Mouse (Mus musculus) intestine, embryonic 16.5 days (tissue): ENCODE data around the gene Smu1. TPM values are rescaled to one million over a fixed set of nuclear protein-coding genes. Genes with fewer than 3 reads are reported as not detected.

Experiments used
- ATAC-seq: fragments of 200-750 bp; cut with Nextera tagmentation; 2 replicates; pipeline ENCODE4 v1.8.0; 2017; ENCODE audit warnings: moderate TSS enrichment, moderate library complexity
- H3K27ac ChIP-seq: fragments of 300-500 bp; sonication (generic); 2 replicates; pipeline ENCODE4 v1.5.1; 2014; ENCODE audit warnings: mild to moderate bottlenecking, low read length
- H3K27me3 ChIP-seq: fragments of 300-500 bp; sonication (generic); replicated peaks from 2 replicates; pipeline ENCODE4 v1.6.1; 2014; ENCODE audit warnings: low read length, control low read depth, mixed read lengths; ENCODE audit not compliant: control insufficient read depth, insufficient read depth
- H3K36me3 ChIP-seq: fragments of 300-500 bp; sonication (generic); 2 replicates; pipeline ENCODE4 v1.6.1; 2014; ENCODE audit warnings: low read length, control low read depth; ENCODE audit not compliant: control insufficient read depth, insufficient read depth
- H3K4me1 ChIP-seq: fragments of 300-500 bp; sonication (generic); 2 replicates; pipeline ENCODE4 v1.6.1; 2014; ENCODE audit warnings: low read length, control low read depth, mixed read lengths; ENCODE audit not compliant: control insufficient read depth, insufficient read depth
- H3K4me2 ChIP-seq: fragments of 300-500 bp; sonication (generic); 2 replicates; pipeline ENCODE4 v1.6.1; 2014; ENCODE audit warnings: low read depth, low read length, control low read depth
- H3K4me3 ChIP-seq: fragments of 300-500 bp; sonication (generic); 2 replicates; pipeline ENCODE4 v1.5.1; 2014; ENCODE audit warnings: mild to moderate bottlenecking, low read length
- H3K9ac ChIP-seq: fragments of 300-500 bp; sonication (generic); 2 replicates; pipeline ENCODE4 v1.6.1; 2014; ENCODE audit warnings: low read depth, low read length
- H3K9me3 ChIP-seq: fragments of 300-500 bp; sonication (generic); 2 replicates; pipeline ENCODE4 v1.6.1; 2016; ENCODE audit warnings: low read length, control low read depth; ENCODE audit not compliant: control insufficient read depth
- WGBS: fragments of 180-500 bp; shearing (Covaris S2); extraction: QIAGEN DNeasy Blood & Tissue Kit; methylation state at CpG from one replicate; pipeline ENCODE4 v1.1.7; 2014; 5-methylcytosine and 5-hydroxymethylcytosine counted together
- polyA plus RNA-seq: library from polyadenylated mRNA; unstranded; fragments of >200 nt; fragmentation: Nextera tagmentation; extraction: Ambion mirVana; gene quantifications from 2 replicates; pipeline ENCODE4 v1.2.1, GENCODE M21; 2015

Gene Smu1
- polyA plus RNA-seq, 1 experiment from 2014 or later = 145 TPM

DNA sequence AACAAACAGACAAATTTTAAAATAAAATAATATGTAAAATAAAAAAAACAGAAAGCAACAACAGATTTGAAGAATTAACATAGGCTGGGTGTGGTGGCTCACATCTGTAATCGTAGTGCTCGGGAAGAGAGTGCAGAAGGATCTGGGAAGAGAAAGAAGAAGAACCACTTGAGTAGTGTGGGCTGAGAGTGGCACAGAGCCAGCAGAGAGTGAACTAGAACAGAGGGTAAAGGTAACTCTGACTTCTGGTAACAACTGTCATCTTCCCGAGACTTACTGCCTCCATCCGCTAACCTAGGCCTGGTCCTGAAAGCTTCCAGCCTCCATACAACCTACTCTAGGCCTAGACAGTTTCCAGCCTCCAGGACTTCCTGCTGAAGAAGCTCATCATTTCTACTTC lies 33.5 kb upstream of the Smu1 start:
- H3K9ac ChIP-seq = no peak overlapping the region
- H3K4me3 ChIP-seq = no peak overlapping the region
- no peaks in the 10 kb centered on the region for H3K27me3 ChIP-seq
- no peak overlapping the region for H3K27ac ChIP-seq
- 0 out of 2 replicates have a peak, but pooled peaks cover 5% of the 10 kb centered on the region for H3K9me3 ChIP-seq
- no peak overlapping the region for H3K4me2 ChIP-seq
- no peaks in the 10 kb centered on the region for H3K4me1 ChIP-seq
- no peaks in the 10 kb centered on the region for H3K36me3 ChIP-seq
- no peak for ATAC-seq
- 83% methylated on average over 4 of the region's 4 CpGs for WGBS

DNA sequence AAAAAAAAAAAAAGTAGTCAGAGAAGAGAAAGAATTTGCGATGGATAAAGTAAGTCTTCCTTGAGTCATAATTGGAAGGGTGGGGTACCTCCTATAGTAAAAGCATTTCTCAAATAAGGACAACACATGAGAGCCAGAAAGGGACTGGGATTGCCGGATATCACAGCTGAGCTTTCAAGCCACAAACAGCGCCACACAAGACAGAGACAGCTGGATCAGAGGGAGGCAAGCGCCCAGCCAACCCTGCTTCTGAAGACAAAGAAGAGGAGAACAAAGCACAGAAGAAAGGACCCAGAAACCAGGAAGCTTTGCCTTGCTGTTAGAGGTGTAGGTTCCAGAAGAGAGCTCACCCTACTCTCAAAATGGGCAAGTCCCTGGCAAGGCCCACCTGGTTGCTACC lies 28.9 kb upstream of the Smu1 start:
- Histone ChIP-seq H3K27ac (no peak overlapping the region), H3K9me3 (no peaks in the 10 kb centered on the region), H3K36me3 (no peaks in the 10 kb centered on the region), H3K9ac (no peak overlapping the region), H3K4me2 (no peak overlapping the region), H3K4me1 (no peaks in the 10 kb centered on the region), H3K4me3 (no peak overlapping the region), H3K27me3 (no peaks in the 10 kb centered on the region)
- no peak for ATAC-seq
- 88% methylated on average over 4 of the region's 4 CpGs for WGBS

- H3K9me3 ChIP-seq = no peaks in the 10 kb centered on the region
- H3K9ac ChIP-seq = no peak overlapping the region
- H3K27ac ChIP-seq = no peak overlapping the region
- H3K36me3 ChIP-seq = no peaks in the 10 kb centered on the region
- whole genome bisulfite sequencing = 69% methylated on average over 9 of the region's 9 CpGs
- H3K4me2 ChIP-seq = no peak overlapping the region
- H3K4me3 ChIP-seq = no peak overlapping the region
- no peaks in the 10 kb centered on the region for H3K4me1 ChIP-seq
- H3K27me3 ChIP-seq = no peaks in the 10 kb centered on the region
- ATAC-seq = no peak
Measured at GRCm38 (mm10) chr4:40785620-40786166, 28.0 kb upstream of the Smu1 start.

DNA sequence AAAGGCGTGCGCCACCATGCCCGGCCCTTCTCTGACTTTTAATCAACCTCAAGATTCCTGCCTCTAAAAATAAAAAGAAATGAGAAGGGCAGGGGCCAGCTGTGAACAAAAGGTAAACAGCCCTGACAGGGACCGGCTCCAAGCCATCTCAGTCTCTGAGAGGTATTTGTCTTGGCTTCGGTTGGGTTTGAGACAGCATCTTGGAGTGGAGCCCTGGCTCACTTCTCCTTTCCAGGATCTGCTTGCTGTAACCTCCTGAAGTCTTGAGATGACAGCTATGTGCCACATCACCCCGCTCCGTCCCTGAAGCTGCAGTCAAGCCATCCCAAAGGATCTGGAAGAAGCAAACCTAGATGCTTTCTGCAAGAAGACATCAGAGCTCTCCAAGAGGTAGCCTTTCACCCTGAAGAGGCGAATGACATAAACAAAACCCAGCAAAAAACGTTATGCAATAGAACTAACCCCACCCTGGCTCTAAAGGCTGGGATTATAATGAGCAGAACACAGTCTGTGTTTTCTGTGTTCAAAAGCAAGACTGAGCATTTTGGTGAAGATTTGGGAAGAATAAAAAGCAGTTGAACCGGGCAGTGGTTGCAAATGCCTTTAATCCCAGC lies 26.9 kb upstream of the Smu1 start:
- no peak for ATAC-seq
- Histone ChIP-seq H3K4me2 (no peak overlapping the region), H3K27ac (no peak overlapping the region), H3K9me3 (no peaks in the 10 kb centered on the region), H3K9ac (no peak overlapping the region), H3K4me1 (no peaks in the 10 kb centered on the region), H3K4me3 (no peak overlapping the region), H3K27me3 (no peaks in the 10 kb centered on the region), H3K36me3 (no peaks in the 10 kb centered on the region)
- WGBS = 68% methylated on average over 10 of the region's 10 CpGs

DNA sequence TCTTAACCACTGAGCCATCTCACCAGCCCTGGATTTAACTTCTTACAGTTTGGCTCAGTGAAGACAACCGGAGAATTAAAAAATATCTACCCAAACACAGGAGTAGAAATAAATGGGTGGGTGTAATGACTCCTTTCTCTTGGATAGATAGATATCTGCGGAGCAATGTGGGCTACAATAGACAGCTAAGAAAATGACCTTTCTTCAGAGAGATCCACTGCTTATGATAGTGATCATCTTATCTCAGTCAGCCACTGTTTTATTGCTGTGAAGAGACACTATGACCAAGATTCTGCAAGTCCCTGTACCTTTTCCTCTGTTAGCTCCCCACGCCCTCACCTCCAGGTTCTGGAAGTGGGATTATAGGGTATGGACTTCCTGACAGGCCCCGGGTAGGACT lies 25.3 kb upstream of the Smu1 start:
- no peaks in the 10 kb centered on the region for H3K27me3 ChIP-seq
- no peak overlapping the region for H3K4me2 ChIP-seq
- H3K9ac ChIP-seq = no peak overlapping the region
- no peak for ATAC-seq
- H3K4me1 ChIP-seq = no peaks in the 10 kb centered on the region
- no peaks in the 10 kb centered on the region for H3K9me3 ChIP-seq
- 86% methylated on average over 4 of the region's 4 CpGs for WGBS
- no peak overlapping the region for H3K4me3 ChIP-seq
- no peak overlapping the region for H3K27ac ChIP-seq
- H3K36me3 ChIP-seq = no peaks in the 10 kb centered on the region

DNA sequence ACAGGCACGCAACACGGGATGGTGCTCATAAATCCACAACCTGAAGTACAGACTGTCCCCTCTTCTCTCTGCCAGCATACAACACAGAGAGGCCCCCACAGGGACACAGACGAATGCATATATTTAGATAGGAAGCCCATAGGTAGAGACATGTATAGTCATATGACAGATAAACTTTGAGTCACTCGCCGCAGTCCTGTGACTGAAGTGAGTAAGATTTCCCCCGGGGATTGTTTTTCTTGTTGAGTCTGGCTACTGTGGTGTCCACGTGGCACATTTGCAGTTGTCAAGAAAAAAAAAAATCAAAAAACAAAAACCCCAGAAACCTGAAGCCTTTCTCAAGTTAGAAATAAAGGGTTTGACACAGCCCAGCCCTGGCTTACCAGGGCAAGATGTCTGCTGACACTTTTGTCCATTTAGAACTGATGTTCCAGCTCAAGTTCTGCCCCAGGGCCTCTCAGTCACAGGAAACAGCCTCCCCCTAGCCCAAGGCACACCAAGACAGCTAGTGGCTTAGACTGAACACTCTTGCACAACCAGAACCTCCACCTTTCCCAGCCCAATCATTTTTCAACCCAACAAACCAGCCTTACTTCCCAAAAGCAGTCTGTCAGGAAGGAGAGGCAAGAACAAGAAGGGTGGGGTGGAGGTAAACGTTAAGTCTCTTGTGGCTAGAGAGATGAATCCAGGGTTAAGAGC lies 24.2 kb upstream of the Smu1 start:
- Histone ChIP-seq H3K4me1 (0 out of 2 replicates have a peak, but pooled peaks cover 2% of the 10 kb centered on the region), H3K27ac (no peak overlapping the region), H3K4me3 (no peak overlapping the region), H3K9ac (no peak overlapping the region), H3K36me3 (no peaks in the 10 kb centered on the region), H3K9me3 (no peaks in the 10 kb centered on the region), H3K4me2 (no peak overlapping the region), H3K27me3 (no peaks in the 10 kb centered on the region)
- 47% methylated on average over 8 of the region's 8 CpGs for WGBS
- no peak for ATAC-seq

- H3K9ac ChIP-seq = no peak overlapping the region
- ATAC-seq = no peak
Measured at GRCm38 (mm10) chr4:40781143-40781542, 23.4 kb upstream of the Smu1 start.

DNA sequence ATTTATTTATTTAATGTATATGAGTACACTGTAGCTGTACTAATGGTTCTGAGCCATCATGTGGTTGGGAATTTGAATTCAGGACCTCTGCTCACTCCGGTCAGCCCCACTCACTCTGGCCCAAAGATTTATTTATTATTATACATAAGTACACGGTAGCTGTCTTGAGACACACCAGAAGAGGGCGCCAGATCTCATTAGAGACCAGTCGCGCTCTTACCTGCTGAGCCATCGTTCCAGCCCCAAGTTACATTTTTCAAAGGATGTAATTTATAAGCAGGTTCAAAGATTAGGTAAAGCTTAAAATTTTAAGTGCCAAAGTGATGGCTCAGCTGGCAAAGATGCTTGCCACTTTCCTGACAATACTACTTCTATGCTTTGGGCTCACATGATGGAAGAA lies 20.9 kb upstream of the Smu1 start:
- no peak for ATAC-seq
- Histone ChIP-seq H3K4me2 (no peak overlapping the region), H3K4me3 (no peak overlapping the region), H3K9ac (no peak overlapping the region), H3K27me3 (no peaks in the 10 kb centered on the region), H3K27ac (no peak overlapping the region), H3K4me1 (peaks cover 14% of the 10 kb centered on the region), H3K36me3 (no peaks in the 10 kb centered on the region), H3K9me3 (no peaks in the 10 kb centered on the region)
- 83% methylated on average over 6 of the region's 6 CpGs for WGBS

More at GRCm38 (mm10) chr4:40781143-40781542, 23.4 kb upstream of the Smu1 start:
- Histone ChIP-seq H3K36me3 (no peaks in the 10 kb centered on the region), H3K27me3 (no peaks in the 10 kb centered on the region), H3K4me3 (no peak overlapping the region), H3K4me2 (no peak overlapping the region), H3K9me3 (no peaks in the 10 kb centered on the region), H3K27ac (no peak overlapping the region), H3K4me1 (0 out of 2 replicates have a peak, but pooled peaks cover 3% of the 10 kb centered on the region)
- WGBS = 29% methylated on average over 3 of the region's 3 CpGs

GRCm38 (mm10) chr4:40777116-40777515 lies 19.4 kb upstream of the Smu1 start:
- Histone ChIP-seq H3K27ac (no peak overlapping the region), H3K9ac (no peak overlapping the region), H3K27me3 (no peaks in the 10 kb centered on the region), H3K4me1 (peaks cover 15% of the 10 kb centered on the region), H3K36me3 (no peaks in the 10 kb centered on the region), H3K9me3 (no peaks in the 10 kb centered on the region), H3K4me2 (no peak overlapping the region), H3K4me3 (no peak overlapping the region)
- 41% methylated on average over 2 of the region's 2 CpGs for WGBS
- ATAC-seq = no peak
